Mouse (Mus musculus) myocyte (in vitro differentiated cells): ENCODE measurements around the gene Gm42372.

ENCODE experiments used
- CEBPB ChIP-seq: IDR thresholded peaks from 2 replicates; pipeline ENCODE4 v1.6.1; 2011; ENCODE audit warnings: mild to moderate bottlenecking, moderate library complexity; ENCODE audit not compliant: poor library complexity, insufficient read depth, severe bottlenecking
- E2F4 ChIP-seq: IDR thresholded peaks from one replicate; pipeline ENCODE4 v1.6.1; 2011; ENCODE audit warnings: mild to moderate bottlenecking, control low read depth, moderate library complexity; ENCODE audit not compliant: insufficient read depth
- MAX ChIP-seq: IDR thresholded peaks from one replicate; pipeline ENCODE4 v1.6.1; 2011; ENCODE audit warnings: low read depth, mild to moderate bottlenecking, control low read depth
- POLR2A ChIP-seq: IDR thresholded peaks from one replicate; pipeline ENCODE4 v1.6.1; 2011; ENCODE audit warnings: low read depth, mild to moderate bottlenecking, control low read depth, moderate library complexity; ENCODE audit not compliant: insufficient read length
- POLR2AphosphoS2 ChIP-seq: IDR thresholded peaks from one replicate; pipeline ENCODE4 v1.6.1; 2011; ENCODE audit warnings: low read depth, control low read depth; ENCODE audit not compliant: insufficient read length
- TCF12 ChIP-seq: IDR thresholded peaks from one replicate; pipeline ENCODE4 v1.6.1; 2011; ENCODE audit warnings: mild to moderate bottlenecking, control low read depth; ENCODE audit not compliant: poor library complexity, insufficient read depth, severe bottlenecking
- USF1 ChIP-seq: IDR thresholded peaks from one replicate; pipeline ENCODE4 v1.6.1; 2011; ENCODE audit warnings: low read depth, mild to moderate bottlenecking, control low read depth, moderate library complexity

DNA sequence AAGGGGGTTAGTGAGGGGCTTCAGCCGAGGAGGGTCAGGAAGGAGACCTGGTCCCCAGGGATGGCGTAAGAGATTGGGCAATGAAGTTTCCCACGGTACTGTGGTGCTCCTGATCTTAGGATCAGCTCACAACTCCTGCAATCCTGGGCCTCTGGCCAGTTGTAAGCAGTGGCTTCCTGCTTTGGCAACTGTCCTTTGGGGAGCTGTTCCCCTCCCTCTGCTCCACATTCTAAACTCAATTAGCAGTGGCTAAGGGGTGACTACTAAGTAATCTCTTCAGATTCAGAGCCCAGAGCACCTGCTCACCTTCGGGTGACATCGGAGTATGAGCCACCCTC is 27.1 kb downstream of the Gm42372 start:
- TF ChIP-seq TCF12 (no peak), POLR2A (no peak), E2F4 (no peak), MAX (no peak), POLR2AphosphoS2 (no peak), USF1 (no peak), CEBPB (no peak)
